Mouse (Mus musculus) T-helper 1 cell (primary cell): ENCODE results near the gene Zfp398.

Experiments
- in situ Hi-C: fragments of 300-600 bp; cut with MboI, MseI; formaldehyde crosslinking; loops from one replicate; pipeline ENCODE4 v1.15.1; 2025; ENCODE audit warnings: high pct_unique_total_duplicates

The Zfp398 gene

DNA sequence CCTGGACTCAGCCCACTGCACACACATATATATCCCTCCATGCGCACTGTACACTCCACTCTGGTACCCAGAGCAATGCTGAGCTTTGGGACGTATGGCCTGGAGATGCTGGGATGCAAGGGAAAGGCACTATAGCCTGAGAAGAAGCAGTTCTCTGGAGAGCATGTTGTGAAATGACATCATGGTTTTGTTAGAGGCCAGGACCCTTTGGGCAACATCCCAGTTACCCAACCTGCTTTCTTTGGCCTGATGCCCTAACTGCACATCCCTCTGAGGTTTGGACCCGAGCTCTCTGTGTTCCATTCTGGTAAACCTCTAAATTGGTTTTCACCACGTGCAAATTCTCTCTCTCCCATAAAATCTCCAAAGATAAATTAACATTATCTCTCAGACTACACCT is 68.1 kb downstream of the Zfp398 start:
- in situ Hi-C loops, result no loop called here

DNA sequence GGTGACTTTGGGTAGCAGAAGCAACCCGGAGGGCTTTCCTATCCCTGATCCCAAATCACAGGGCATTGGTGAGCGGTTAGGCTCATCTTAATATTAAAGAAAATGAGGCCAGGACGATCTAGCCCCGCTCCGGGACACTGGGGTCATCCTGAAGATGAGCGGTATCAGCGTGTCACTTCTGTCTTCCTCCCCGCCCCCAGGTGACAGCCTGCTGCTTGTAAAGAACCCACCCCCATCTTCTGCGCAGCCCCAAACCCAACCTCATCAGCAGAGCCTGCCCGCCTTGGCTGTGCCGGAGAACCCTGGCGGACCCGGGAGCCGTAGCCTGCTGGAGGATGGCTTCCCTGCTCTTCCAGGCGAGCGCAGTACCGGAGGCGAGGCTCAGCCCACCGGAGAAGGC is 68.9 kb downstream of the Zfp398 start:
- in situ Hi-C loops, result no loop called here

- in situ Hi-C loops, result no loop called here
These were observed 69.6 kb downstream of the Zfp398 start for GRCm38 (mm10) chr6:47904917-47905695.

DNA sequence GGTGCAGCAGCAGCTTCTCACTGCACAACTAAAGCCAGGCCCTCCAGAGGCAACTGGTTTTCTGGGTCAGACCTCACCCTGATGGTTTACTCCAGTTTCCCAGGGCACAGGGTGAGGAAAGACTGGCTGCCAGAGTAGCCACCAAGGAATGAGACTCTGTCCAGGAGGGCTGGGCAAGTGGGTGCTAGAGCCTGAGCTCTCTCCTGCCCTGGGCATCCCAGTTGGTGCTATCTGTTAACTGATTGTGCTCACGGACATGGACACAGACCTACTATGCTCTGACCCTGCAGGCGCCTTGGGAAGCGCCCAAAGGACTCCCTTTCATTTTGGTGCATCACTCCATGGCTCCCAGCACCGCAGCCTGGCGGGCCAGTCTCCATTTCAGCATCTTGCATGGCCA is 70.9 kb downstream of the Zfp398 start:
- in situ Hi-C loops, result no loop called here

DNA sequence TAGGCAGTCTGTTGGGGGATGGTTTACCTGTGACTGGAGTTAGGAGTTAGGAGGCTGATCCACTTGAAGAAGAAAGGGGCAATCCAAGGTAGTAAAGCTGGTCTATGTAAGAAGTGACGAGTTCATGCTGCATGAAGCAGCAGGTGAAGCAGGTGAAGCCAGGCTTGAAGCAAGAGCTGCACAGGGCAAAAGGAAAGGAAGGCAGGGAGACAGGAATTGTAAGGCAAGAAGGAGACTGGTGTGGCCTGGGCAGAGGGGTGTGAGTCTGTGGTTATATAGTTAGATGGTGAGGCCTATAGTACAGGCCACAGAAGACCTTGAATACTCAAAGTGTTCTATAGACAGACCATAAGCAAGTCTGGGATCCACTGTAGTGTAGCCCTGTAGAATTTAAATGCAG is 73.5 kb downstream of the Zfp398 start:
- in situ Hi-C loops, result no loop called here

DNA sequence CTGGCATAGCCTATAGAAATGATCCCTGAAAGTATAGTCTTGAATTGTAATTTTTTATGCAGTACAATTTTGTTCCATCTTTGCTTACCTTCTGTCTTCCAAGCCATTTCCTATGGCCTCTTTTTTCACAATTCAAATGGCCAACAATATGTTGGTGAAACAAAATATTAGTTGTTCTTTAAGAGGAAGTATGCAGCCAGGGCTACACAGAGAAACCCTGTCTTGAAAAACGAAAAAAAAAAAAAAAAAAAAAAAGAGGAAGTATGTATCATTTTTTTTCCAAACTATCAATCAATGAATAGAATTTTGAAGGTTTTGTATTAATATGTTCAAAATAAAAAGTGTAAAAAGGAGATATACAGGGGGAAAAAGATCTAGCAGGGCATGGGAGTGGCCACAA is 76.2 kb downstream of the Zfp398 start:
- in situ Hi-C loops, result no loop called here

DNA sequence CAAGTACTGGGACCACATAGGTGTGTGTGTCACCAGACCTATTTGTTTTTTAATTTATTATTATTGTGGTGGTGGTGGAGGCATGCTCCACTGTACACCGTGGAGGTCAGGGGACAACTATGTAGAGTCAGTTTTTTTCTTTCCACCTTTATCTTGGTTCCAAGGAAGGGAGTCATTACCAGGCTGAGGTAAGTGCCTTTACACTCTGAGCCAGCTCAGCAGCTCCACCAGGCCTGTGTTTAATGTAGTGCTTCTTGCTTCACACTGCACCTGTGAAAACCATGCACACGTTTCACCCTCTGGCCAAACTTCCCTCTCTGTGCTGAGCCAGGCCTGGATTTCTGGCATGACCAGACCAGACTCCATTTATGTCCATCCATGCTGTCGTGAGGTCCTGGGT is 77.5 kb downstream of the Zfp398 start:
- in situ Hi-C loops, result no loop called here

- in situ Hi-C loops, result no loop called here
These were observed 81.6 kb downstream of the Zfp398 start for GRCm38 (mm10) chr6:47917051-47917450.

- in situ Hi-C loops, result no loop called here
These were observed 83.4 kb downstream of the Zfp398 start for GRCm38 (mm10) chr6:47918768-47919274.

- in situ Hi-C loops, result no loop called here
These were observed 84.4 kb downstream of the Zfp398 start for GRCm38 (mm10) chr6:47919646-47920446.

GRCm38 (mm10) chr6:47920447-47921340 is 85.2 kb downstream of the Zfp398 start, which contains the start of gene Zfp212:
Zfp212 (plus strand) TSS chr6:47920476.
- in situ Hi-C loops, result no loop called here
